Mouse (Mus musculus) bone marrow macrophage, adult 2 months (primary cell): ENCODE data around the gene 1700019A02Rik. TPM values are rescaled to one million over a fixed set of nuclear protein-coding genes. Genes with fewer than 3 reads are reported as not detected.

Source experiments
- H3K27ac ChIP-seq: 2 replicates; pipeline ENCODE4 v1.5.1; 2012; ENCODE audit warnings: low read depth, low read length; ENCODE audit not compliant: insufficient read depth
- H3K4me1 ChIP-seq: 2 replicates; pipeline ENCODE4 v1.6.1; 2012; ENCODE audit warnings: low read length; ENCODE audit not compliant: control insufficient read depth, insufficient read depth
- H3K4me3 ChIP-seq: 2 replicates; pipeline ENCODE4 v1.5.1; 2012; ENCODE audit warnings: mild to moderate bottlenecking, low read length, moderate library complexity; ENCODE audit not compliant: insufficient read depth
- CTCF ChIP-seq: IDR thresholded peaks from 2 replicates; pipeline ENCODE4 v1.5.1; 2012; ENCODE audit warnings: low read depth, mild to moderate bottlenecking, low read length, moderate library complexity
- POLR2A ChIP-seq: IDR thresholded peaks from 2 replicates; pipeline ENCODE4 v1.6.1; 2012; ENCODE audit warnings: mild to moderate bottlenecking, low read depth, low read length, borderline replicate concordance
- polyA plus RNA-seq: library from polyadenylated mRNA; stranded (reverse); fragments of >200 nt; gene quantifications from 2 replicates; pipeline ENCODE4 v1.2.4, GENCODE M21; 2012; ENCODE audit not compliant: missing spikeins, insufficient read depth, insufficient read length

The 1700019A02Rik gene
- not detected in 2 replicates for polyA plus RNA-seq

DNA sequence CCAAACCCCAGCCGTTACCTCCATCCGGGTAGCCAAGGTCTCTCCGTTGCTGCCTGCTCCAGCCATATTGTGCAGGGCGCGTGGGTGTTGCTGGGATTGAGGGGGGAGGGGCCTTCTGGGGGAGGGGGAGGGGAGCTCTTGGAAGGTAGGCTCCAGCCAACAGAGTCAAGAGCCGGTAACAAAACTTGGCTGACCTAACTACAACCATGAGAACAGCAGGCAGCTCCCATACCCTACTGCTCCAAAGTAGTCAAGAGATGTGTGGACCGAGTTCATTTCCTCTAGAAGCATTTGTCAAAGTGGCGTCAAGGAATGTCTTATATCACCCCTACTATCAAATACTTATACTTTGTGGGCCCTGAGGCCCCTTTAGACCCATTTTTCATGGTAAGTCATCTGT, at the start of gene 1700019A02Rik:
TSS of gene 1700019A02Rik (minus strand) at position 101 of the 400 bp plus-strand sequence.
- no peak within 1 kb of the TSS for H3K4me3 ChIP-seq

GRCm38 (mm10) chr1:53226063-53226462, 38.6 kb upstream of the 1700019A02Rik start:
- Histone ChIP-seq H3K4me1 (no peaks in the 10 kb centered on the region), H3K27ac (no peak overlapping the region), H3K4me3 (no peak overlapping the region)
- TF ChIP-seq CTCF = no peak
- TF ChIP-seq POLR2A = no peak

More for the DNA sequence above, at the start of gene 1700019A02Rik:
- TF ChIP-seq POLR2A (no peak), CTCF (no peak)
- Histone ChIP-seq H3K27ac (no peak within 1 kb of the TSS), H3K4me1 (no peaks in the 10 kb centered on the region)

- no peak overlapping the region for H3K4me3 ChIP-seq
- no peak overlapping the region for H3K27ac ChIP-seq
- TF ChIP-seq CTCF (no peak), POLR2A (no peak)
- H3K4me1 ChIP-seq = no peaks in the 10 kb centered on the region
These were observed 38.2 kb upstream of the 1700019A02Rik start for GRCm38 (mm10) chr1:53225616-53226015.

- Histone ChIP-seq H3K4me1 (no peaks in the 10 kb centered on the region), H3K27ac (no peak overlapping the region), H3K4me3 (no peak overlapping the region)
- no peak for TF ChIP-seq CTCF
- TF ChIP-seq POLR2A = no peak
These were observed 37.3 kb upstream of the 1700019A02Rik start for GRCm38 (mm10) chr1:53224775-53225174.

GRCm38 (mm10) chr1:53210136-53210535, 22.7 kb upstream of the 1700019A02Rik start:
- TF ChIP-seq CTCF = no peak
- TF ChIP-seq POLR2A = no peak
- no peak overlapping the region for H3K27ac ChIP-seq
- peaks cover 3% of the 10 kb centered on the region; the same call in 1 of the 2 replicates for H3K4me1 ChIP-seq
- H3K4me3 ChIP-seq = no peak overlapping the region

GRCm38 (mm10) chr1:53203902-53204301, 16.5 kb upstream of the 1700019A02Rik start:
- Histone ChIP-seq H3K4me3 (no peak overlapping the region), H3K27ac (no peak overlapping the region), H3K4me1 (peaks cover 4% of the 10 kb centered on the region)
- TF ChIP-seq CTCF (no peak), POLR2A (no peak)

DNA sequence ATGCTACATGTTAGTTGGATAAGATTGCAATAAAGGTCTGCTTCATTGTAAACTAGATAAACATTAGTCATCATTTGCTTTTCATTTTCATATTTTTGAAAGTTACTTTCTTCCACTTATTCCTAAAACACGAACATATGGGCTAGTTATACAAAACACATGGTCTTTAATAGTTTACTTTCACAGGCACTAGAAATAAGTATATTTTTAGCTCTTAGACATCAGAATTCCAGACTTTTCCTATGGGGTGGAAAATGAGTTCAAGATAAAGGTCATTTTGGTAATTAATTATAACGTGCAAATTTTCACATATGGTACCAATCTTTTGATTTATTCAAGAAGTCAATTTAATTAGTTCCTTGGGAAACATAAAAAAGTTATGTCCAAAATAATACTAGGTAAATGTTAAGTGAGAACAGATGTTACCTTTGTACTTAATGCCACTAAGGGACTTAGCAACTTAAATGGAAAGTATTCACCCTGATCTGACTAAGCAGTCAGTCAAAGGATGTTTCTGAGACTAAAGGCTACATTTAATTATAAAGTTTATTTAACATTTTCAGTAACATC, 14.3 kb upstream of the 1700019A02Rik start:
- TF ChIP-seq CTCF (no peak), POLR2A (no peak)
- Histone ChIP-seq H3K4me1 (peaks cover 4% of the 10 kb centered on the region), H3K4me3 (no peak overlapping the region), H3K27ac (no peak overlapping the region)

DNA sequence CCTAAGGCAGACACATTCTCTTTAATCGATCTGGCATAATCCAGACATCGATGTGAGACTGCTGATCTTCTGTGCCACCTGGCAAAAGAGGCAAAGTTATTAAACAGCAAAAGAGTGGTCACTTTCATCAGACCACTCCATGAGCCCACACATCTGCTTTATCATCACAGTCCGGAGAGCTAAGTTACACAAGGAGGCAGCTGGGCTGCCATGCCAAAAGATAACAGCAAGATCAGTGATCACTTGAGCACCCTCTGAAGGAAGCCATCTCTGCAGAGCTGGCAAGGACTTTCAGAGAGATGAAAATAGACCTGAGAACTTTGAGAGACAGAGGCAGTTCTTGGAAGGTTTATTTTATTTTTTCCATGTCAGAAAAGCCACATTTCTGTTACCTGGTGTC, 7.1 kb upstream of the 1700019A02Rik start:
- no peaks in the 10 kb centered on the region for H3K4me1 ChIP-seq
- TF ChIP-seq POLR2A (no peak), CTCF (no peak)
- H3K27ac ChIP-seq = no peak overlapping the region
- H3K4me3 ChIP-seq = no peak overlapping the region

DNA sequence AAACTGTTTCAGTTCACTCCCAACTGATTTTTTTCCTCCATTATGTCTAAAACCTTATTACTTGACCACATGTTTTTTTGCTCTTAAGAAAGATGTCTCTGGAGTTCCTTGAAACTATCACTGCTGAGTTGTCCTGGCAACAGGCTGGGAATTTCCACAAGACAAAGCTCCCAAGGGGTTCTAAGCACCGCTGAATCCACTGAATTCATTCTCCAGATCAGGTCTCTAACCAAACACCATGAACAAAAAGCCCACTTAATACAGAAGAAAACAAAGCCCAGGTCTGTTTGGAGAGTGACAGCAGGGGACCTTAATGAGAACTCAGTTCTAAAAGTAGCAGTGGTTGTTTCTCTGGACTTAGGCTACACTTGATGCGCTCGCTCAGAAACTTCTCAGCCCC, 3.8 kb upstream of the 1700019A02Rik start:
- Histone ChIP-seq H3K4me1 (no peaks in the 10 kb centered on the region), H3K27ac (no peak overlapping the region), H3K4me3 (no peak overlapping the region)
- TF ChIP-seq POLR2A (no peak), CTCF (no peak)

DNA sequence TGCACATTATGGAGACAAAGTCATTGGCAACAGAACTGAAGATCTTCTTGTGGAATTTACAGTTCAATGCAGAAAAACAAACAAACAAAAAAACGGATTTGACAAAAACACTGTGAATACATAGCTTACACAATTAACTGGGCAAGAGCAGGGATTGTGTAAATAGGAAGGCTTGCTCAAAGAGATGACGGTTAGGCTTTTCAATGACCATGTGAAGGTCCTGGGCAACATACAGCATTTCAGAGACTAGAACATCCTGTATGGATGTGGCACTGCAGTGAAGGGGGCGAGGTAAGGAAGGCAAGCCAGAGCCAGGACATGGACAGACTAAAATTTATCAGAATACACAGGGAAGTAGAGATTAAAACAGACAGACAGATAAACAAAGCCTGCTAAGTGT, 2.2 kb upstream of the 1700019A02Rik start:
- TF ChIP-seq POLR2A = no peak
- TF ChIP-seq CTCF = no peak
- no peak overlapping the region for H3K27ac ChIP-seq

GRCm38 (mm10) chr1:53186301-53186700, 1.1 kb downstream of the 1700019A02Rik start:
- H3K27ac ChIP-seq = no peak overlapping the region
- no peak for TF ChIP-seq CTCF
- no peak for TF ChIP-seq POLR2A
- no peak overlapping the region for H3K4me3 ChIP-seq
- no peaks in the 10 kb centered on the region for H3K4me1 ChIP-seq

More for the DNA sequence above, 2.2 kb upstream of the 1700019A02Rik start:
- no peak overlapping the region for H3K4me3 ChIP-seq
- no peaks in the 10 kb centered on the region for H3K4me1 ChIP-seq
